Mouse (Mus musculus) liver, postnatal 0 days (tissue): Measurements from ENCODE around the gene Ccndbp1. TPM values are rescaled to one million over a fixed set of nuclear protein-coding genes. Genes with fewer than 3 reads are reported as not detected.
A peak's percentile ranks its signal among the peaks of the same experiment; 100 is the strongest.
"Not testable (repeated sequence)": the region's sequence is repeated elsewhere in the genome, so short reads cannot be mapped to it uniquely, and the experiment has no call there.

Experiments used
- ATAC-seq: fragments of 200-750 bp; cut with Nextera tagmentation; 2 replicates; pipeline ENCODE4 v1.8.0; 2017; ENCODE audit warnings: mild to moderate bottlenecking, moderate library complexity
- DNase-seq: peaks from one replicate; pipeline ENCODE4 v3.0.0-alpha.2; 2016
- H3K27ac ChIP-seq: fragments of 300-500 bp; sonication (generic); 2 replicates; pipeline ENCODE4 v1.5.1; 2014; ENCODE audit warnings: antibody characterized with exemption, moderate library complexity, mild to moderate bottlenecking, low read depth
- H3K27me3 ChIP-seq: fragments of 300-500 bp; sonication (generic); 2 replicates; pipeline ENCODE4 v1.6.1; 2014; ENCODE audit warnings: low read length, control low read depth, mixed read lengths; ENCODE audit not compliant: insufficient read depth
- H3K36me3 ChIP-seq: fragments of 300-500 bp; sonication (generic); replicated peaks from 2 replicates; pipeline ENCODE4 v1.6.1; 2014; ENCODE audit warnings: mild to moderate bottlenecking, control low read depth, low read length, moderate library complexity, mixed read lengths; ENCODE audit not compliant: insufficient read depth
- H3K4me1 ChIP-seq: fragments of 300-500 bp; sonication (generic); 2 replicates; pipeline ENCODE4 v1.6.1; 2014; ENCODE audit warnings: antibody characterized with exemption, mild to moderate bottlenecking, control low read depth; ENCODE audit not compliant: insufficient read depth
- H3K4me2 ChIP-seq: fragments of 300-500 bp; sonication (generic); 2 replicates; pipeline ENCODE4 v1.6.1; 2014; ENCODE audit warnings: low read depth, mild to moderate bottlenecking, low read length, moderate library complexity, mixed read lengths
- H3K4me3 ChIP-seq: fragments of 300-500 bp; sonication (generic); 2 replicates; pipeline ENCODE4 v1.5.1; 2014; ENCODE audit warnings: low read depth, low read length
- H3K9ac ChIP-seq: fragments of 300-500 bp; sonication (generic); replicated peaks from 2 replicates; pipeline ENCODE4 v1.6.1; 2014; ENCODE audit warnings: mild to moderate bottlenecking, moderate library complexity
- H3K9me3 ChIP-seq: fragments of 300-500 bp; sonication (generic); 2 replicates; pipeline ENCODE4 v1.6.1; 2016; ENCODE audit warnings: mild to moderate bottlenecking, control low read depth, low read length, mixed read lengths
- CTCF ChIP-seq: sonication (generic); IDR thresholded peaks from 2 replicates; pipeline ENCODE4 v1.5.1; 2016; ENCODE audit warnings: antibody characterized with exemption, low read depth
- EP300 ChIP-seq: IDR thresholded peaks from 2 replicates; pipeline ENCODE4 v1.6.1; 2016; ENCODE audit warnings: antibody characterized with exemption, low read depth, mild to moderate bottlenecking
- WGBS: fragments of 180-500 bp; shearing (Covaris S2); extraction: QIAGEN DNeasy Blood & Tissue Kit; methylation state at CpG from one replicate; pipeline ENCODE4 v1.1.7; 2014; ENCODE audit not compliant: insufficient replicate concordance; 5-methylcytosine and 5-hydroxymethylcytosine counted together
- polyA plus RNA-seq: library from polyadenylated mRNA; unstranded; fragments of >200 nt; fragmentation: Nextera tagmentation; extraction: Ambion mirVana; gene quantifications from 2 replicates; pipeline ENCODE4 v1.2.1, GENCODE M21; 2015

Ccndbp1 gene
- polyA plus RNA-seq, 1 experiment from 2014 or later = 36.0 TPM

- Histone ChIP-seq H3K36me3 (no peaks in the 10 kb centered on the region), H3K27ac (peak overlapping the region; percentile 90), H3K4me3 (peak overlapping the region; percentile 93), H3K9me3 (no peaks in the 10 kb centered on the region), H3K4me2 (peak overlapping the region; percentile 83), H3K4me1 (peaks cover 19% of the 10 kb centered on the region), H3K9ac (peak overlapping the region; percentile 84), H3K27me3 (no peaks in the 10 kb centered on the region)
- DNase-seq = no peak
- peak; percentile 14; the same call in 1 of the 2 replicates for ATAC-seq
- TF ChIP-seq EP300 = no peak
- under 1% methylated on average over 23 of the region's 23 CpGs for WGBS
These were observed 38.1 kb upstream of the Ccndbp1 start for GRCm38 (mm10) chr2:120970045-120970539.

GRCm38 (mm10) chr2:120970559-120971080 is 37.6 kb upstream of the Ccndbp1 start, which contains the start of gene Ubr1:
TSS of gene Ubr1 (minus strand) at chr2:120970715.
- Histone ChIP-seq H3K4me1 (peaks cover 19% of the 10 kb centered on the region), H3K36me3 (no peaks in the 10 kb centered on the region), H3K9me3 (no peaks in the 10 kb centered on the region), H3K27me3 (no peaks in the 10 kb centered on the region), H3K27ac (peak within 1 kb of the TSS; percentile 90), H3K4me2 (peak within 1 kb of the TSS; percentile 83), H3K9ac (peak within 1 kb of the TSS; percentile 84), H3K4me3 (peak within 1 kb of the TSS; percentile 93)
- ATAC-seq (peak; percentile 91), DNase-seq (peak; percentile 92)
- WGBS = 4% methylated on average over 39 of the region's 39 CpGs
- TF ChIP-seq CTCF = no peak
- peak; percentile 62 for TF ChIP-seq EP300

- Histone ChIP-seq H3K4me3 (no peak overlapping the region), H3K9me3 (no peaks in the 10 kb centered on the region), H3K27ac (no peak overlapping the region), H3K4me2 (no peak overlapping the region), H3K36me3 (no peaks in the 10 kb centered on the region), H3K4me1 (peaks cover 25% of the 10 kb centered on the region), H3K27me3 (no peaks in the 10 kb centered on the region), H3K9ac (no peak overlapping the region)
- no peak for ATAC-seq
- WGBS = 86% methylated on average over 4 of the region's 4 CpGs
- TF ChIP-seq EP300 = no peak
- TF ChIP-seq CTCF = no peak
- no peak for DNase-seq
These were observed 36.4 kb upstream of the Ccndbp1 start for GRCm38 (mm10) chr2:120971766-120972165.

- not testable (repeated sequence) for H3K27ac ChIP-seq, H3K27me3 ChIP-seq, H3K9ac ChIP-seq, H3K4me2 ChIP-seq, H3K9me3 ChIP-seq, ATAC-seq, H3K4me3 ChIP-seq, H3K36me3 ChIP-seq, DNase-seq
- WGBS = 88% methylated on average over 8 of the region's 8 CpGs
- H3K4me1 ChIP-seq = peaks cover 25% of the 10 kb centered on the region
These were observed 35.9 kb upstream of the Ccndbp1 start for GRCm38 (mm10) chr2:120972257-120972656.

GRCm38 (mm10) chr2:120972964-120973363 is 35.2 kb upstream of the Ccndbp1 start:
- no peak overlapping the region for H3K9ac ChIP-seq
- H3K9me3 ChIP-seq = no peaks in the 10 kb centered on the region
- H3K4me1 ChIP-seq = peaks cover 29% of the 10 kb centered on the region
- peak overlapping the region; percentile 62 for H3K4me2 ChIP-seq
- WGBS = 30% methylated on average over 5 of the region's 5 CpGs
- no peak for ATAC-seq
- TF ChIP-seq CTCF = peak; percentile 40
- no peak for TF ChIP-seq EP300
- no peaks in the 10 kb centered on the region for H3K36me3 ChIP-seq
- peak overlapping the region; percentile 8; the same call in 1 of the 2 replicates for H3K4me3 ChIP-seq
- DNase-seq = peak; percentile 42
- no peaks in the 10 kb centered on the region for H3K27me3 ChIP-seq
- no peak overlapping the region for H3K27ac ChIP-seq

GRCm38 (mm10) chr2:120976308-120976707 is 31.9 kb upstream of the Ccndbp1 start:
- Histone ChIP-seq H3K9me3 (no peaks in the 10 kb centered on the region), H3K9ac (no peak overlapping the region), H3K27me3 (no peaks in the 10 kb centered on the region), H3K36me3 (no peaks in the 10 kb centered on the region), H3K4me1 (peaks cover 15% of the 10 kb centered on the region), H3K4me3 (peak overlapping the region; percentile 87), H3K27ac (peak overlapping the region; percentile 93; the same call in 1 of the 2 replicates), H3K4me2 (peak overlapping the region; percentile 94)
- peak; percentile 19 for DNase-seq
- ATAC-seq = no peak
- TF ChIP-seq CTCF (peak; percentile 70), EP300 (no peak)
- 52% methylated on average over 4 of the region's 4 CpGs for WGBS
